Mouse (Mus musculus) MEL (cell line): ENCODE results near the gene Ugt1a2. TPM values are rescaled to one million over a fixed set of nuclear protein-coding genes. Genes with fewer than 3 reads are reported as not detected.

Source experiments
- DNase-seq: peaks from one replicate; pipeline ENCODE4 v3.0.0; 2011; ENCODE audit warnings: low read depth, low spot score
- H3K27ac ChIP-seq: 2 replicates; pipeline ENCODE4 v1.5.1; 2012; ENCODE audit warnings: low read depth, mild to moderate bottlenecking, control low read depth, low read length, moderate library complexity; ENCODE audit not compliant: control insufficient read depth
- H3K27me3 ChIP-seq, 2 experiments: fragments of 150-350 bp in 1 of 2; sonication (generic) in 1 of 2; 2 replicates each; pipeline ENCODE4 v1.6.1; 2012; ENCODE audit warnings: low read length in 2 of 2, mild to moderate bottlenecking in 2 of 2, improper control_type of control experiment in 1 of 2, moderate library complexity in 1 of 2; ENCODE audit not compliant: insufficient read depth in 2 of 2, control insufficient read depth in 1 of 2
- H3K36me3 ChIP-seq, 2 experiments: 2 replicates each; pipeline ENCODE4 v1.6.1; 2012 to 2014; ENCODE audit warnings: low read length in 2 of 2, improper control_type of control experiment in 1 of 2, inconsistent platforms in 1 of 2, mild to moderate bottlenecking in 1 of 2; ENCODE audit not compliant: insufficient read depth in 2 of 2, control insufficient read depth in 1 of 2
- H3K4me1 ChIP-seq, 2 experiments: fragments of 150-350 bp in 1 of 2; sonication (generic) in 1 of 2; 2 replicates each; pipeline ENCODE4 v1.6.1; 2012; ENCODE audit warnings: low read length in 2 of 2, improper control_type of control experiment in 1 of 2, mild to moderate bottlenecking in 1 of 2; ENCODE audit not compliant: insufficient read depth in 2 of 2, control insufficient read depth in 1 of 2
- H3K4me3 ChIP-seq, 2 experiments: fragments of 150-350 bp in 1 of 2; sonication (generic) in 1 of 2; 2 replicates each; pipeline ENCODE4 v1.5.1; 2012; ENCODE audit warnings: low read depth in 2 of 2, low read length in 2 of 2, mild to moderate bottlenecking in 2 of 2, moderate library complexity in 2 of 2, control low read depth in 1 of 2, improper control_type of control experiment in 1 of 2; ENCODE audit not compliant: control insufficient read depth in 1 of 2, insufficient read depth in 1 of 2
- H3K79me2 ChIP-seq: 2 replicates; pipeline ENCODE4 v1.6.1; 2012; ENCODE audit warnings: mild to moderate bottlenecking, low read length, moderate library complexity; ENCODE audit not compliant: control insufficient read depth, poor library complexity, insufficient read depth
- H3K9ac ChIP-seq: 2 replicates; pipeline ENCODE4 v1.6.1; 2012; ENCODE audit warnings: low read depth, mild to moderate bottlenecking, control low read depth, low read length, moderate library complexity; ENCODE audit not compliant: control insufficient read depth, poor library complexity, severe bottlenecking
- H3K9me3 ChIP-seq: fragments of 150-350 bp; sonication (generic); replicated peaks from 2 replicates; pipeline ENCODE4 v1.6.1; 2012; ENCODE audit warnings: mild to moderate bottlenecking, low read length, improper control_type of control experiment, moderate library complexity; ENCODE audit not compliant: insufficient read depth
- CTCF ChIP-seq, 3 experiments: IDR thresholded peaks in 2 of 3; conservative IDR thresholded peaks in 1 of 3; 2 replicates each; pipeline ENCODE4 v1.5.1; 2011 to 2012; ENCODE audit warnings: low read length in 3 of 3, low read depth in 2 of 3, mild to moderate bottlenecking in 2 of 3, improper control_type of control experiment in 1 of 3, inconsistent platforms in 1 of 3, mixed read lengths in 1 of 3, moderate library complexity in 1 of 3; ENCODE audit not compliant: control insufficient read depth in 1 of 3, insufficient read depth in 1 of 3, poor library complexity in 1 of 3, severe bottlenecking in 1 of 3
- GATA1 ChIP-seq: IDR thresholded peaks from 2 replicates; pipeline ENCODE4 v1.6.1; 2011; ENCODE audit warnings: low read depth, low read length, improper control_type of control experiment
- HCFC1 ChIP-seq: IDR thresholded peaks from 2 replicates; pipeline ENCODE4 v1.6.1; 2012; ENCODE audit warnings: low read depth, mild to moderate bottlenecking, inconsistent platforms, low read length, improper control_type of control experiment, moderate library complexity
- MXI1 ChIP-seq: IDR thresholded peaks from 2 replicates; pipeline ENCODE4 v1.6.1; 2011; ENCODE audit warnings: mild to moderate bottlenecking, low read depth, low read length, improper control_type of control experiment
- MYB ChIP-seq: IDR thresholded peaks from 2 replicates; pipeline ENCODE4 v1.6.1; 2011; ENCODE audit warnings: mild to moderate bottlenecking, low read depth, low read length, improper control_type of control experiment
- NRF1 ChIP-seq: IDR thresholded peaks from 2 replicates; pipeline ENCODE4 v1.6.1; 2014; ENCODE audit warnings: low read depth, mild to moderate bottlenecking, inconsistent platforms, low read length, improper control_type of control experiment, moderate library complexity; ENCODE audit not compliant: poor library complexity, insufficient read depth, severe bottlenecking
- POLR2A ChIP-seq, 2 experiments: IDR thresholded peaks; 2 replicates each; pipeline ENCODE4 v1.6.1; 2011 to 2012; ENCODE audit warnings: low read length in 2 of 2, mild to moderate bottlenecking in 2 of 2, control low read depth in 1 of 2, improper control_type of control experiment in 1 of 2, low read depth in 1 of 2, moderate library complexity in 1 of 2; ENCODE audit not compliant: control insufficient read depth in 1 of 2, insufficient read depth in 1 of 2, poor library complexity in 1 of 2
- POLR2AphosphoS2 ChIP-seq: IDR thresholded peaks from 2 replicates; pipeline ENCODE4 v1.6.1; 2011; ENCODE audit warnings: low read length, improper control_type of control experiment
- POLR2AphosphoS5 ChIP-seq: IDR thresholded peaks from 2 replicates; pipeline ENCODE4 v1.6.1; 2012; ENCODE audit warnings: low read depth, borderline replicate concordance, mild to moderate bottlenecking, inconsistent platforms, low read length, moderate library complexity, mixed read lengths
- TAL1 ChIP-seq: IDR thresholded peaks from 2 replicates; pipeline ENCODE4 v1.6.1; 2012; ENCODE audit warnings: mild to moderate bottlenecking, inconsistent platforms, low read length, moderate library complexity, mixed read lengths
- TBP ChIP-seq: IDR thresholded peaks from 2 replicates; pipeline ENCODE4 v1.8.0; 2011; ENCODE audit warnings: low read depth, low read length, improper control_type of control experiment
- ZC3H11A ChIP-seq: IDR thresholded peaks from 2 replicates; pipeline ENCODE4 v1.6.1; 2012; ENCODE audit warnings: low read depth, mild to moderate bottlenecking, inconsistent platforms, low read length, improper control_type of control experiment
- ZMIZ1 ChIP-seq: IDR thresholded peaks from 2 replicates; pipeline ENCODE4 v1.6.1; 2012; ENCODE audit warnings: low read depth, mild to moderate bottlenecking, inconsistent platforms, low read length, improper control_type of control experiment, moderate library complexity
- ZNF384 ChIP-seq: IDR thresholded peaks from 2 replicates; pipeline ENCODE4 v1.6.1; 2012; ENCODE audit warnings: low read depth, mild to moderate bottlenecking, inconsistent platforms, low read length, improper control_type of control experiment
- polyA plus RNA-seq, 2 experiments: library from polyadenylated mRNA; stranded (reverse) in 1 of 2; unstranded in 1 of 2; fragments of >175 nt in 1 of 2; fragments of >200 nt in 1 of 2; gene quantifications; 2 replicates each; pipeline versions ENCODE4 v1.2.1 to v1.2.4; 2012; ENCODE audit warnings: low replicate concordance in 2 of 2, low read depth in 1 of 2; ENCODE audit not compliant: insufficient read length in 2 of 2, insufficient read depth in 1 of 2, missing spikeins in 1 of 2
- total RNA-seq: library from RNA; depleted of rRNA; stranded (reverse); fragments of 300-350 nt; gene quantifications from 2 replicates; pipeline ENCODE4 v1.2.3, GENCODE M21; 2012

Gene Ugt1a2
- total and polyA plus RNA-seq, 3 experiments: not detected

DNA sequence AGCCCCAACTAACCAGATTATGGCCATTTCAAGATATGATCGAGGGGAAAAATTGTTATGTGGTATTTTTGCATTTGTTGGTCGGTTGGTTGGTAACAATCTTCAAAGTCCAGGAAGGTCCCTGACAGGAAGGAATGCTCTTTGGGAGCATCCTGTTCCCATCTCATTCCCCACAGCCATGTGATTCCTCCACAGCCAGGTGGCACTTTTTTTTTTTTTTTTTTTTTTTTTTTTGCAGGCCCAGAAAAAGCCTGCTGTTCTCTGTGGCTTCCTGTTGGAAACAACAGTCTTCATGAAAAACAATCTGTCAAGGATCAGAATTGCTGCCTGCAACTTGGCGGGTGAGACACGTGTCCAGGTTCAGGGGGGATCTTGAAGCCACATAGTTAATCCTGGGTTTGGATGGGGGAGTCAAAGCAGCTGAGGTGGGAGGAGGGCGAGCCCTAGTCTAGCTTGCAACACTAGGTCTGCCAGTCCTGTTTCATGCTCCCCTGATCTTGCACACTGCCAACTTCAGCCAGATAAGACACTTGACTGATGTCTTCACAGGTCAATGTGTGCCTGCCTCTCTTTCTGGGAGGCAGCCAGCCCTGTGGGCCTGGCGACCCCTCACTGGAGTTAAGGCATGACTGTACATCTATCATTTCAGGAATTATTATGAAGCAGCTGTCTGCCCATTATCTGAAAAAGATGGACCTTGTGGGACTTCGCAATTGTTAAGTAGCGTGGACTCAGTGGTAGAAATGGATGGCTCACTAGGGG, 58.7 kb downstream of the Ugt1a2 start:
- no peak overlapping the region for H3K9ac ChIP-seq

DNA sequence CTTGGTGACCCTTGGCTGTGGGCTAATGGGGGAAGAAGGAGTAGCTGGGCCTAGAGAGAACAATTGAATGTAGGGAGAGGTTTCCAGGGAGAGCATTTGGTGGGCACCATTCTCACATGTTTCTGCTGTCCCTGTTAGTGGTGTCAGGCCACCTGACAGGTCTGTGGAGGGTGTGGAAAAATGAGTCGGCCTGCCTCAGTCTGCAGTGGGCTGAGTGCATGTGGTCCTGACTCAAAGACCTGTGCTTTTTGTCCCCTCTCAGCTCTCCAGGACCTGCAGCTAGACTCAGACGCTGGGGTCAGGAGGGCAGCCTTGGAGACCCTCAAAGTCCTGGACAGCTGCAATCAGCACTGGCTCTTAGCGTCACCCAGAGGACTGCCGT, 59.2 kb downstream of the Ugt1a2 start:
- peaks cover 0 to 24% of the 10 kb centered on the region in 2 experiments; a peak in 3 of 4 replicates for H3K36me3 ChIP-seq
- H3K79me2 ChIP-seq: no peaks in the 10 kb centered on the region
- TF ChIP-seq ZC3H11A (no peak), MYB (no peak), TAL1 (no peak), TBP (no peak), POLR2A (IDR thresholded peaks at IDR 0.05; ENCODE audit: control insufficient read depth in 1 of 2, insufficient read depth in 1 of 2, low read depth in 1 of 2, low read length in 2 of 2, poor library complexity in 1 of 2) (peak in 1 of 2 experiments; percentile 30; a peak in 1 of 4 replicates)
- H3K9me3 ChIP-seq: no peaks in the 10 kb centered on the region
- no peak overlapping the region for H3K27ac ChIP-seq
- no peak for DNase-seq
- peaks cover 7 to 17% of the 10 kb centered on the region in 2 experiments for H3K4me1 ChIP-seq
- H3K9ac ChIP-seq: no peak overlapping the region
- no peaks in the 10 kb centered on the region for H3K27me3 ChIP-seq
- H3K4me3 ChIP-seq: no peak overlapping the region

More for the DNA sequence above, 58.7 kb downstream of the Ugt1a2 start:
- Histone ChIP-seq H3K79me2 (no peaks in the 10 kb centered on the region), H3K27me3 (no peaks in the 10 kb centered on the region), H3K36me3 (peaks cover 0 to 24% of the 10 kb centered on the region in 2 experiments; a peak in 2 of 4 replicates), H3K9me3 (no peaks in the 10 kb centered on the region), H3K27ac (no peak overlapping the region), H3K4me3 (no peak overlapping the region), H3K4me1 (peaks cover 7 to 17% of the 10 kb centered on the region in 2 experiments)
- TF ChIP-seq POLR2AphosphoS2 (peak; percentile 68), GATA1 (no peak), ZMIZ1 (peak; percentile 58; the same call in 1 of the 2 replicates), ZNF384 (peak; percentile 91), NRF1 (no peak), CTCF (IDR thresholded peaks at IDR 0.05 in 2 of 3, conservative IDR thresholded peaks at IDR 0.05 in 1 of 3; ENCODE audit: control insufficient read depth in 1 of 3, insufficient read depth in 1 of 3, low read depth in 2 of 3, low read length in 3 of 3, poor library complexity in 1 of 3, severe bottlenecking in 1 of 3) (no peak), POLR2AphosphoS5 (no peak; the same call in 1 of the 2 replicates), POLR2A (IDR thresholded peaks at IDR 0.05; ENCODE audit: control insufficient read depth in 1 of 2, insufficient read depth in 1 of 2, low read depth in 1 of 2, low read length in 2 of 2, poor library complexity in 1 of 2) (0 out of 4 replicates have a peak, but pooled peaks of 1 of the 2 experiments have one; percentile 17)
- DNase-seq: peak; percentile 53

DNA sequence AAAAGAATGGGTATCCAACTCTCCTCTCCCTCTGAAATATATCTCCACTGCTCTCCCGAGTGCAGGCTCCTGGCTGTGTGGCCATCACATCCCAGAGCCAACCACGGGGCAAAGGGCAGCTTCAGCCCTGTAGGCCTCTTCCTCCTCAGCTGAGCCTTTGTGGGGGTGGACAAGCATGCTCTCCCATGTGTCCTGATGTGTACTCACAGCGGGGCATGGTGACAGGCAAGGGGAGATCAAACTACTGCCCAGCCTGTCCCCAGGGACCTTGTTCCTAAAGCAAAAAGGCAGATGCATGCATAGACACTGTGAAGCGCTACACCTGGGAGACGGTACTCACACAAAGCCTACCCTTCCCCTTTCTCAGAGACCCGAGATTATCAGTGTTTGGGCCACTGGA, 59.7 kb downstream of the Ugt1a2 start:
- H3K4me1 ChIP-seq: peaks cover 7 to 17% of the 10 kb centered on the region in 2 experiments
- H3K79me2 ChIP-seq: no peaks in the 10 kb centered on the region
- peak; percentile 47 for DNase-seq
- peaks cover 0 to 24% of the 10 kb centered on the region in 2 experiments; a peak in 3 of 4 replicates for H3K36me3 ChIP-seq
- no peak overlapping the region for H3K27ac ChIP-seq
- H3K27me3 ChIP-seq: no peaks in the 10 kb centered on the region
- no peak overlapping the region for H3K4me3 ChIP-seq
- no peak overlapping the region for H3K9ac ChIP-seq
- H3K9me3 ChIP-seq: no peaks in the 10 kb centered on the region
- no peak for TF ChIP-seq MXI1
- no peak for TF ChIP-seq GATA1
- no peak for TF ChIP-seq HCFC1
- peak in 1 of 2 experiments; percentile 31; a peak in 1 of 4 replicates for TF ChIP-seq POLR2A (IDR thresholded peaks at IDR 0.05; ENCODE audit: control insufficient read depth in 1 of 2, insufficient read depth in 1 of 2, low read depth in 1 of 2, low read length in 2 of 2, poor library complexity in 1 of 2)
